Mouse (Mus musculus): ENCODE data around the gene Syce1.

- TF ChIP-seq CTCF (IDR thresholded peaks at IDR 0.05; ENCODE audit: control insufficient read depth, insufficient read depth, insufficient replicate concordance, low read depth, low read length) (no peak), POLR2A (IDR thresholded peaks at IDR 0.05; ENCODE audit: control insufficient read depth, low read depth, low read length) (no peak)
These were observed 7.1 kb downstream of the Syce1 start for GRCm38 (mm10) chr7:140780548-140780947.

All from testis, adult 2 months (tissue).